Mouse (Mus musculus): ENCODE measurements around the gene Tiprl. TPM values are rescaled to one million over a fixed set of nuclear protein-coding genes. Genes with fewer than 3 reads are reported as not detected.

Tiprl gene
- polyA plus RNA-seq, 1 experiment from 2014 or later, result 56.7 TPM

DNA sequence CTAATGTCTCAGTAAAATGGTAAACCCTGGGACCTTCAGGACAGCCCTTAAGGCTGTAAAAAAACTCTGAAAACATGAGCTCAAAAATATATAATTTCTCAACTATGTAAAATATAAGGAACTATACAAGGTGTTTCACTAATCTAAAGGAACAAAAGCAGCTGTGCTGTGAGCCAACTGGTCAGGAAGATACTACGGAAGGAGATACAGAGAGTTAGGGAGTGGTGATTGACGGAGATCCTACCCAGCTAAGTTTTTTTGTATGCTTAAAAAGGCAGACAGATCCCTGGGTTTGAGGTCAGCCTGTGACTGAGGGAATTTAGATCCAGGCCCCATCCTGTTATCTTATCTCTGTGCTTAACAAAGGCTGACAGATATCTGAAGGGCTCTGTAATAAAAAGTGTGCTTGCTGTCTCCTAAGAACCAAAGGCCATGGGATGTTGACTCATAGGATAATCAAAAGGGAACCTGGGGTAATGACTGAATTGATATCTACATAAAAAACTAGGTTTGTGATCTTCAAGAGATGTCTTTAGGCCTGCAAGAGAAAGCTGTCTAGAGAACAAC, 19.7 kb downstream of the Tiprl start:
- H3K36me3 ChIP-seq (ENCODE audit: control insufficient read depth, insufficient read depth, low read length), result peaks cover 19% of the 10 kb centered on the region; the same call in 1 of the 2 replicates
- no peak overlapping the region for H3K4me3 ChIP-seq (ENCODE audit: low read depth, low read length)
- no peak overlapping the region for H3K9ac ChIP-seq (ENCODE audit: low read length)
- TF ChIP-seq EP300 (optimal IDR thresholded peaks at IDR 0.05) (no peak), CTCF (IDR thresholded peaks at IDR 0.05; ENCODE audit: low read depth) (no peak)
- WGBS, result 83% methylated on average over 2 of the region's 2 CpGs
- no peak for ATAC-seq (ENCODE audit: low FRiP score, low TSS enrichment)
- no peaks in the 10 kb centered on the region for H3K9me3 ChIP-seq (ENCODE audit: control insufficient read depth, low read length)
- no peak for DNase-seq (ENCODE audit: low spot score)
- no peaks in the 10 kb centered on the region for H3K27me3 ChIP-seq (ENCODE audit: control insufficient read depth, insufficient read depth, low read length)
- H3K27ac ChIP-seq (replicated peaks), result no peak overlapping the region
- H3K4me2 ChIP-seq (replicated peaks; ENCODE audit: low read depth), result no peak overlapping the region
- no peaks in the 10 kb centered on the region for H3K4me1 ChIP-seq (replicated peaks; ENCODE audit: control insufficient read depth, insufficient read depth)

DNA sequence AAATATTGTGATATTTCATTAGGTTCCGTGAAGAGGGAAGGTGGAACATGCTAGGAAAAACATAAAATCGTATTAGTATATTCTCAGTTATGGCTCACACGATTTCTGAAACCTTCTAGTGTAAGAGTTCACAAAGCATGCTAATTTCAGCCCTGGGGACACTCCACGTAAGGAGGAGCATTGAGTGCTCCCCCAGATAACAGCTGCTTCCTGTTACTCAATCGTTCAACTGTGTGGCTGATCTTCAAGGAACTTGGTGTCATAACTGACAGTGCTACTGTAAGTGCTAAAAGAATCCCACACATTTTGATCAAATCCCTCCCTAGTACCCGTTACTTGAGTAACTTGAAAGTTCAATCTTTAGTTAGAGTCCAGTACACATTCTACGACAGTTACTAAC, 21.0 kb downstream of the Tiprl start:
- no peak for ATAC-seq (ENCODE audit: low FRiP score, low TSS enrichment)
- H3K4me3 ChIP-seq (ENCODE audit: low read depth, low read length), result no peak overlapping the region
- peaks cover 19% of the 10 kb centered on the region; the same call in 1 of the 2 replicates for H3K36me3 ChIP-seq (ENCODE audit: control insufficient read depth, insufficient read depth, low read length)
- H3K9me3 ChIP-seq (ENCODE audit: control insufficient read depth, low read length), result no peaks in the 10 kb centered on the region
- H3K27ac ChIP-seq (replicated peaks), result no peak overlapping the region
- no peak overlapping the region for H3K9ac ChIP-seq (ENCODE audit: low read length)
- no peaks in the 10 kb centered on the region for H3K4me1 ChIP-seq (replicated peaks; ENCODE audit: control insufficient read depth, insufficient read depth)
- TF ChIP-seq CTCF (IDR thresholded peaks at IDR 0.05; ENCODE audit: low read depth) (no peak), EP300 (optimal IDR thresholded peaks at IDR 0.05) (no peak)
- no peaks in the 10 kb centered on the region for H3K27me3 ChIP-seq (ENCODE audit: control insufficient read depth, insufficient read depth, low read length)
- 82% methylated on average over 7 of the region's 7 CpGs for WGBS
- DNase-seq (ENCODE audit: low spot score), result no peak
- no peak overlapping the region for H3K4me2 ChIP-seq (replicated peaks; ENCODE audit: low read depth)

DNA sequence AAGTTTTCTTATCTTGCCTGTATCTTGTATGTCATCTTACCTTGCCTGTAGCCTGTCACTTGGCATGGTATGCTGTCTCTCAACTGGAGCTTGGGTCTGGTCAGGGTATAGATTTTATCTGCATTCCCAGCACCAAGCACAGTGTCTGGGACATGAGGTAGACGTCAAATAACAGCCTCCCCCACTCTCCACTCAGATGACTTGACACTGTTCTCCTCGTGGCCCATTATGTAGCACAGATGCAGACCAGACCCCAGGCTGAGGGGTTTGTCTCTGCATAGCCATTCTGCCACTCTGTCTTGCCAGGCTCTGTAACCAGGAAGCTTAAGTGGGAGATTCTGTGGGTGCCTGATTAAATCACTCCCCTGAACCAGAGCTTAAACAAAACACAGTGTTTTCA, 31.2 kb downstream of the Tiprl start:
- Histone ChIP-seq H3K27ac (replicated peaks) (no peak overlapping the region), H3K4me2 (replicated peaks; ENCODE audit: low read depth) (no peak overlapping the region), H3K27me3 (ENCODE audit: control insufficient read depth, insufficient read depth, low read length) (no peaks in the 10 kb centered on the region), H3K4me1 (replicated peaks; ENCODE audit: control insufficient read depth, insufficient read depth) (no peaks in the 10 kb centered on the region), H3K4me3 (ENCODE audit: low read depth, low read length) (no peak overlapping the region), H3K36me3 (ENCODE audit: control insufficient read depth, insufficient read depth, low read length) (no peaks in the 10 kb centered on the region), H3K9ac (ENCODE audit: low read length) (no peak overlapping the region), H3K9me3 (ENCODE audit: control insufficient read depth, low read length) (no peaks in the 10 kb centered on the region)
- WGBS, result 27% methylated on average over 2 of the region's 2 CpGs
- ATAC-seq (ENCODE audit: low FRiP score, low TSS enrichment), result no peak
- TF ChIP-seq CTCF (IDR thresholded peaks at IDR 0.05; ENCODE audit: low read depth) (no peak), EP300 (optimal IDR thresholded peaks at IDR 0.05) (no peak)
- no peak for DNase-seq (ENCODE audit: low spot score)

DNA sequence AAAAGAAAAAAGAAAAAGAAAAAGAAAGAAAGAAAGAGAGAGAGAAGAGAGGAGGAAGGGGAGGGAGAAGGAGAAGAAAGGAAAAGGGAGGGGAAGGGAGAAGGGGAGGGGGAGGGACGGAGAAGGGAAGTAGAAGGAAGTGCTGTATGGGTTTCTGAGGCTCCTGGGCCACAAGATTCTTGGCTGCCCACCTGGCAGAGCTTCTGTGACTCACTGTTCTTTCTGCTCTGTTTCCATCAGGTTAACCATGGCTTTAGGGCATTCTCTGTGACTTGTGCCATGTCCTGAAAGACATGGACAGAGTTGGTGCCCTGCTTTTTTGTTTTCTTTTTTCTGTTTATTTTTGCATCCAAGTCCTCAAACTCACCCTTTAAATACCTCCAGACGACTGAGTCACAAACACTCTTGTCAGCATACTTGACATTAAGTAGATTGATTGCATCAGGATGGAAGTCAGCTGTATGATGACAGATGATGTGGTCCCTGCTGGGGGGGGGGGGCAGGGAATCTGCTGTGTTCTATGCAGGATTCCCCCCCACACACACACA, 33.2 kb downstream of the Tiprl start:
- H3K4me1 ChIP-seq (replicated peaks; ENCODE audit: control insufficient read depth, insufficient read depth), result no peaks in the 10 kb centered on the region

DNA sequence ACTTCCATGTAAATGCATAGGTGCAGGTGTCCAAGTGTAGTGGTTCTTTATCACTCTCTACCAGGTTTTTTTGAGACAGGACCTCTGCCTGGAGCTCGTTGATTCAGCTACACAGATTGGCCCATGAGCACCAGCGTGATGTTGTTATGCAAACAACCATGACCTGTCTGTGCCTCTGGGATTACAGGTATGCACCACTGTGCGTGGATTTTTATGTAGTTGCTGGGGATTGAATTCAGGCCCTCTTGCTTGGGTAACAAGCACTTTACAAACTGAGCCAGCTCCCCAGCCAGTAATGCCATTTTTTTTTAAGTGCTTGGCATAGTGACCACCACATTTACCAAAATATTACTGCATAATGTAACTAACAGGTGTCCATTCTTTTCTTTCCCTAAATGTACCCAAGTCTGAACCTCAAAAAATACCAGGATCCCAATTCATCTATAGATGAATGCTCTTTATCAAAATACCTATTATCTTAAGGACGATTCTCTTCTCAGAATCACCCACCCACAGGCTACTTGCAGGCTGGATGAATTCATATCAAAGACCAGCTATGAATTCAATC, 35.3 kb downstream of the Tiprl start:
- H3K9me3 ChIP-seq (ENCODE audit: control insufficient read depth, low read length), result no peaks in the 10 kb centered on the region
- no peaks in the 10 kb centered on the region for H3K27me3 ChIP-seq (ENCODE audit: control insufficient read depth, insufficient read depth, low read length)
- 64% methylated on average over 4 of the region's 4 CpGs for WGBS
- DNase-seq (ENCODE audit: low spot score), result no peak
- H3K4me1 ChIP-seq (replicated peaks; ENCODE audit: control insufficient read depth, insufficient read depth), result no peaks in the 10 kb centered on the region
- no peak overlapping the region for H3K9ac ChIP-seq (ENCODE audit: low read length)
- H3K4me2 ChIP-seq (replicated peaks; ENCODE audit: low read depth), result no peak overlapping the region
- H3K36me3 ChIP-seq (ENCODE audit: control insufficient read depth, insufficient read depth, low read length), result no peaks in the 10 kb centered on the region
- TF ChIP-seq CTCF (IDR thresholded peaks at IDR 0.05; ENCODE audit: low read depth) (no peak), EP300 (optimal IDR thresholded peaks at IDR 0.05) (no peak)
- H3K27ac ChIP-seq (replicated peaks), result no peak overlapping the region
- ATAC-seq (ENCODE audit: low FRiP score, low TSS enrichment), result no peak
- no peak overlapping the region for H3K4me3 ChIP-seq (ENCODE audit: low read depth, low read length)

More for the DNA sequence above, 33.2 kb downstream of the Tiprl start:
- DNase-seq (ENCODE audit: low spot score) (no peak), ATAC-seq (ENCODE audit: low FRiP score, low TSS enrichment) (no peak)
- WGBS, result 36% methylated on average over 2 of the region's 2 CpGs
- H3K9ac ChIP-seq (ENCODE audit: low read length), result no peak overlapping the region
- H3K4me3 ChIP-seq (ENCODE audit: low read depth, low read length), result no peak overlapping the region
- H3K36me3 ChIP-seq (ENCODE audit: control insufficient read depth, insufficient read depth, low read length), result no peaks in the 10 kb centered on the region
- H3K27me3 ChIP-seq (ENCODE audit: control insufficient read depth, insufficient read depth, low read length), result no peaks in the 10 kb centered on the region
- no peaks in the 10 kb centered on the region for H3K9me3 ChIP-seq (ENCODE audit: control insufficient read depth, low read length)
- no peak overlapping the region for H3K27ac ChIP-seq (replicated peaks)
- TF ChIP-seq EP300 (optimal IDR thresholded peaks at IDR 0.05) (no peak), CTCF (IDR thresholded peaks at IDR 0.05; ENCODE audit: low read depth) (no peak)
- no peak overlapping the region for H3K4me2 ChIP-seq (replicated peaks; ENCODE audit: low read depth)

DNA sequence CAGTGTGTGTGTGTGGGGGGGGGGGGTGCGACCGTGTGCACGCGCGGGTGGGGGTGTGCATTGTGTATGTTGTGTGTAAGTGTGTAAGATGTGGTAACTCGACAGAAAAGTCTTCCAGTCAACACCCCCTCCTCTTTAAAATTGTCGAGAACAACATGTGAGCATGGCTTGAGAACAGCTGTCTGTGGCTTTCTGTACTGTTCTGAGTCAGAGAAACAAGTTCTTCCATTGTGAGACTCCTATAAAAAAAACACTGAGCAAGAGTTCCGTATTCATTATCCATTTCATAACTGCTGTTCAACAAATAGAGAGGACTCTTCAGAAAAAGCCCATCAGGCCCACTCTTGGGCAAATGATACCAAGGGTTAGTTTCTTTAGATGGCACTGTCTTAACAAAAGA, 36.0 kb downstream of the Tiprl start:
- ATAC-seq (ENCODE audit: low FRiP score, low TSS enrichment), result no peak
- no peaks in the 10 kb centered on the region for H3K36me3 ChIP-seq (ENCODE audit: control insufficient read depth, insufficient read depth, low read length)
- no peak for TF ChIP-seq CTCF (IDR thresholded peaks at IDR 0.05; ENCODE audit: low read depth)
- no peak for TF ChIP-seq EP300 (optimal IDR thresholded peaks at IDR 0.05)
- H3K27ac ChIP-seq (replicated peaks), result no peak overlapping the region
- H3K9ac ChIP-seq (ENCODE audit: low read length), result no peak overlapping the region
- no peak for DNase-seq (ENCODE audit: low spot score)
- no peak overlapping the region for H3K4me3 ChIP-seq (ENCODE audit: low read depth, low read length)
- no peaks in the 10 kb centered on the region for H3K4me1 ChIP-seq (replicated peaks; ENCODE audit: control insufficient read depth, insufficient read depth)
- no peaks in the 10 kb centered on the region for H3K9me3 ChIP-seq (ENCODE audit: control insufficient read depth, low read length)
- 44% methylated on average over 8 of the region's 8 CpGs for WGBS
- H3K27me3 ChIP-seq (ENCODE audit: control insufficient read depth, insufficient read depth, low read length), result no peaks in the 10 kb centered on the region
- H3K4me2 ChIP-seq (replicated peaks; ENCODE audit: low read depth), result no peak overlapping the region
